Mouse (Mus musculus): Measurements from ENCODE around the gene Manea. TPM values are rescaled to one million over a fixed set of nuclear protein-coding genes. Genes with fewer than 3 reads are reported as not detected.
A peak's percentile ranks its signal among the peaks of the same experiment; 100 is the strongest.
"Not testable (repeated sequence)": the region's sequence is repeated elsewhere in the genome, so short reads cannot be mapped to it uniquely, and the experiment has no call there.

Manea gene
- 10.9 and 11.1 TPM in 2 replicates for polyA plus RNA-seq (2015; fragmentation: Nextera tagmentation; extraction: Ambion mirVana)

DNA sequence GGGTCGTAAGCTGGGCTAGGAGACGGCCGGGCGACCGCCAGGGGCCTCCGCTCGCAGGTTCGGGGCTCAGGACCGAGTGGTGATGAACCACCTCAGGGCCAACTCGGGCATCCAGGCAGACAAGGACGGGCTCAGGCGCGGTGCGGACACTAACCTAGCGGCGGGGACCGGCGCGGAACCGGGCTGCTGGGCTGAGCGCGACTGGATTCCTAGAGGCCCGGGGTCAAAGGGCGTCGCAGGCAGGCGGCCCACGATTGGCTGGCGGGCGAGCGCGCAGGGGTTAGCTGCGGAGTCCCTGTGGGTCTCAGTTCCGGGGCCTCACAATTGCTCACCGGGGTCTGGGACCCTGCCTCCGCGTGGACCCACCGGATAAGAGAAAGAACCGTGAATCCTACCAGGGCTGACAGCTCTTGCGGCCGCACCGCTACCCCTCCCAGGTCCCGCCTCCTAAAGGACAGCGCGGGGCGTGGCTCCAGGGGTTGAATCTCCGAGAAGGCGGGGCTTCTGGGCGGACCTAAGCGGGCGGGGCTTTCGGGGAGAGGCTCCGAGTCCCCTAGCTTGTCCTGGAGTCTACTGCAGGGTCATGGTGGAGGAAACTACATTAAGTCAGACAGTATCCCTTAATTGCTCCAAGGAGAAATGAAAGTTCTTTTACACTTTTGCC is at the start of gene Manea:
Gene Manea (minus strand): TSS at position 449 of the 664 bp plus-strand sequence.
- H3K36me3 ChIP-seq, result no peaks in the 10 kb centered on the region

GRCm38 (mm10) chr4:26354616-26355015 is 7.9 kb upstream of the Manea start:
- Histone ChIP-seq H3K27me3 (replicated peaks) (no peaks in the 10 kb centered on the region), H3K4me3 (no peak overlapping the region), H3K9me3 (no peaks in the 10 kb centered on the region), H3K4me1 (no peaks in the 10 kb centered on the region), H3K4me2 (no peak overlapping the region), H3K27ac (replicated peaks) (no peak overlapping the region), H3K36me3 (no peaks in the 10 kb centered on the region), H3K9ac (no peak overlapping the region)
- ATAC-seq (ENCODE audit: extremely low read depth, insufficient number of reproducible peaks, low FRiP score, low TSS enrichment), result no peak
- WGBS, result 73% methylated on average over 2 of the region's 2 CpGs

More for the DNA sequence above, at the start of gene Manea:
- H3K4me3 ChIP-seq, result peak within 1 kb of the TSS; percentile 88
- H3K27me3 ChIP-seq (replicated peaks), result no peaks in the 10 kb centered on the region
- peak within 1 kb of the TSS; percentile 93 for H3K27ac ChIP-seq (replicated peaks)
- H3K9me3 ChIP-seq, result no peaks in the 10 kb centered on the region
- peak within 1 kb of the TSS; percentile 91 for H3K9ac ChIP-seq
- peaks cover 8% of the 10 kb centered on the region for H3K4me1 ChIP-seq
- H3K4me2 ChIP-seq, result peak within 1 kb of the TSS; percentile 74
- ATAC-seq (ENCODE audit: extremely low read depth, insufficient number of reproducible peaks, low FRiP score, low TSS enrichment), result peak; percentile 98
- under 1% methylated on average over 51 of the region's 52 CpGs for WGBS

GRCm38 (mm10) chr4:26353643-26354231 is 7.0 kb upstream of the Manea start:
- Histone ChIP-seq H3K27me3 (replicated peaks) (no peaks in the 10 kb centered on the region), H3K4me2 (no peak overlapping the region), H3K9me3 (no peaks in the 10 kb centered on the region), H3K9ac (no peak overlapping the region), H3K27ac (replicated peaks) (no peak overlapping the region), H3K4me1 (no peaks in the 10 kb centered on the region), H3K4me3 (no peak overlapping the region), H3K36me3 (no peaks in the 10 kb centered on the region)
- ATAC-seq (ENCODE audit: extremely low read depth, insufficient number of reproducible peaks, low FRiP score, low TSS enrichment), result no peak
- WGBS, result 28% methylated on average over 2 of the region's 2 CpGs

DNA sequence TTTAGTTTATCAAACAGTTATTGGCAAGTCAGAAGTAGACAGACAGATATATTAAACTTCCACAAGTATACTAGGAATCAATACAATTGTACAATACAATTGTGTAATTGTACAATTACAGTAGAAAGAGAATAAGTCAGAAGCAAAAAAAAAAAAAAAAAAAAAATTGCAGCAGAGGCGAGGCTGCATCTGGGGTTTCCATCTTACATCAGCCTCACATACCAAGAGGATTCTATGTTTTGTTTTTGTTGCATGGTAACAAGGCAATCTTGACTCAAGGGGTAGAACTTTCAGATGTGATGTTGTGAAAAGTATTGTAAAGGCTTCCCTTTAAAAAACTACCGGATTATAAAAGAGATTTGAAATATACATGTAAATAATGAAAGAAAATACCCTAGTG is 548 bp upstream of the Manea start:
- H3K4me2 ChIP-seq, result peak overlapping the region; percentile 74; the same call in 1 of the 2 replicates
- ATAC-seq (ENCODE audit: extremely low read depth, insufficient number of reproducible peaks, low FRiP score, low TSS enrichment), result no peak
- peak overlapping the region; percentile 88; the same call in 1 of the 2 replicates for H3K4me3 ChIP-seq
- no peaks in the 10 kb centered on the region for H3K36me3 ChIP-seq
- H3K9ac ChIP-seq, result no peak overlapping the region
- 45% methylated on average over 2 of the region's 2 CpGs for WGBS
- no peaks in the 10 kb centered on the region for H3K27me3 ChIP-seq (replicated peaks)
- no peak overlapping the region for H3K27ac ChIP-seq (replicated peaks)
- no peaks in the 10 kb centered on the region for H3K9me3 ChIP-seq
- peaks cover 8% of the 10 kb centered on the region for H3K4me1 ChIP-seq

- no peaks in the 10 kb centered on the region for H3K36me3 ChIP-seq
- H3K4me2 ChIP-seq, result peak overlapping the region; percentile 74
- H3K4me3 ChIP-seq, result peak overlapping the region; percentile 88
- no peaks in the 10 kb centered on the region for H3K9me3 ChIP-seq
- peak overlapping the region; percentile 93 for H3K27ac ChIP-seq (replicated peaks)
- 1% methylated on average over 16 of the region's 16 CpGs for WGBS
- H3K9ac ChIP-seq, result peak overlapping the region; percentile 91
- peaks cover 8% of the 10 kb centered on the region for H3K4me1 ChIP-seq
- ATAC-seq (ENCODE audit: extremely low read depth, insufficient number of reproducible peaks, low FRiP score, low TSS enrichment), result no peak
- no peaks in the 10 kb centered on the region for H3K27me3 ChIP-seq (replicated peaks)
These were observed 799 bp downstream of the Manea start for GRCm38 (mm10) chr4:26345741-26346442.

DNA sequence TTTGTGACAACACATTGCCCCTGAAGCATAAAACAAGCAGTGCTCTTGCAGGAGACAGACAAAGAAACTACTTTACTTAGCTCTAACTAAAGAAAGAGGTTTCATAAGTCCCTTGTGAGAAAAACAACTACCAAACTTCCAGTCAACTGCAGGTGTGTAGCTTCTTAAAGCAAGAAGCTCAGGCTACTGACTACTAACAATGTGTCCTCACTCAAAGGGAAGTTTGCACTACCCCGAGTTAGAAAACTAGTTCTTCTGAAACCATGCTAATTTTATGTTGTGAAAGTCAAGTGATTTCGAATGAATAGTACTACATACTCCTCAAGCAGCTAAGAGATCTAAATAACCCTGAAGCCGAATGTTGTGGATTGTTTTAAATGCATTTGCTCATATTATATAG is 1.6 kb downstream of the Manea start:
- peak overlapping the region; percentile 88 for H3K4me3 ChIP-seq
- peak overlapping the region; percentile 74 for H3K4me2 ChIP-seq
- no peak overlapping the region for H3K27ac ChIP-seq (replicated peaks)

DNA sequence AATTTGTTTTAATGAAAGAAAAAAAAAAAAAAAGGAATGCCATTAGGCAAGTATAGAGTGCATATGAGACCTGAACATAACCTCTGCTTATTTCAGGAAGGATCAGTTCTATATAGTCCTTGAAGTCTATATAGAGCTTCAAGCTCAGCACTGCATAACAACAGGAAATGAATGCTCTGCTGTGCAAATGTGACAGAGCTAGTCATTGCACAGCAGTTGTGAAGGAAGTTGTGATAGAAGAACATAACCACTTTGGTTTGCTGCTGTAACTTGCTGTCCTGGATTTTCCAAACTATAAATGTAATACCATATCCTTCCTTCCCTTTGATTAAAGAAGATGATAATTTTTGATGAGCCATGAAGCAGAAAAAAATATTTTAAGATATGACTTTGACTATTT is 4.3 kb downstream of the Manea start:
- H3K4me3 ChIP-seq, result no peak overlapping the region
- H3K9ac ChIP-seq, result no peak overlapping the region
- H3K27me3 ChIP-seq (replicated peaks), result no peaks in the 10 kb centered on the region
- H3K9me3 ChIP-seq, result no peaks in the 10 kb centered on the region
- H3K27ac ChIP-seq (replicated peaks), result no peak overlapping the region
- no peak overlapping the region for H3K4me2 ChIP-seq
- H3K4me1 ChIP-seq, result peaks cover 10% of the 10 kb centered on the region
- peaks cover 19% of the 10 kb centered on the region for H3K36me3 ChIP-seq
- no peak for ATAC-seq (ENCODE audit: extremely low read depth, insufficient number of reproducible peaks, low FRiP score, low TSS enrichment)

More for the DNA sequence above, 1.6 kb downstream of the Manea start:
- 71% methylated on average over 3 of the region's 3 CpGs for WGBS
- no peak for ATAC-seq (ENCODE audit: extremely low read depth, insufficient number of reproducible peaks, low FRiP score, low TSS enrichment)
- peaks cover 8% of the 10 kb centered on the region for H3K4me1 ChIP-seq
- 0 out of 2 replicates have a peak overlapping the region, but pooled peaks have one; percentile 10 for H3K9ac ChIP-seq
- H3K9me3 ChIP-seq, result no peaks in the 10 kb centered on the region
- no peaks in the 10 kb centered on the region for H3K27me3 ChIP-seq (replicated peaks)
- H3K36me3 ChIP-seq, result peaks cover 5% of the 10 kb centered on the region

- H3K4me1 ChIP-seq, result 0 out of 2 replicates have a peak, but pooled peaks cover 2% of the 10 kb centered on the region
- no peak overlapping the region for H3K9ac ChIP-seq
- H3K4me3 ChIP-seq, result no peak overlapping the region
- no peak overlapping the region for H3K27ac ChIP-seq (replicated peaks)
- ATAC-seq (ENCODE audit: extremely low read depth, insufficient number of reproducible peaks, low FRiP score, low TSS enrichment), result no peak
- H3K36me3 ChIP-seq, result peaks cover 27% of the 10 kb centered on the region
- 74% methylated on average over 5 of the region's 5 CpGs for WGBS
- no peaks in the 10 kb centered on the region for H3K9me3 ChIP-seq
- H3K4me2 ChIP-seq, result no peak overlapping the region
- H3K27me3 ChIP-seq (replicated peaks), result no peaks in the 10 kb centered on the region
These were observed 8.1 kb downstream of the Manea start for GRCm38 (mm10) chr4:26338604-26339003.

GRCm38 (mm10) chr4:26336563-26336962 is 10.1 kb downstream of the Manea start:
- ATAC-seq (ENCODE audit: extremely low read depth, insufficient number of reproducible peaks, low FRiP score, low TSS enrichment), result no peak
- no peak overlapping the region for H3K4me2 ChIP-seq
- WGBS, result 86% methylated on average over 5 of the region's 5 CpGs

GRCm38 (mm10) chr4:26304731-26305130 is 42.0 kb downstream of the Manea start:
- H3K9ac ChIP-seq; H3K4me3 ChIP-seq; H3K4me2 ChIP-seq; H3K27me3 ChIP-seq (replicated peaks); H3K9me3 ChIP-seq; H3K36me3 ChIP-seq; ATAC-seq (ENCODE audit: extremely low read depth, insufficient number of reproducible peaks, low FRiP score, low TSS enrichment); H3K4me1 ChIP-seq; H3K27ac ChIP-seq (replicated peaks): not testable (repeated sequence)
- 53% methylated on average over 1 of the region's 1 CpGs for WGBS

More at GRCm38 (mm10) chr4:26336563-26336962, 10.1 kb downstream of the Manea start:
- Histone ChIP-seq H3K27ac (replicated peaks) (no peak overlapping the region), H3K4me1 (0 out of 2 replicates have a peak, but pooled peaks cover 2% of the 10 kb centered on the region), H3K36me3 (peaks cover 27% of the 10 kb centered on the region), H3K4me3 (no peak overlapping the region), H3K27me3 (replicated peaks) (no peaks in the 10 kb centered on the region), H3K9ac (no peak overlapping the region), H3K9me3 (no peaks in the 10 kb centered on the region)

DNA sequence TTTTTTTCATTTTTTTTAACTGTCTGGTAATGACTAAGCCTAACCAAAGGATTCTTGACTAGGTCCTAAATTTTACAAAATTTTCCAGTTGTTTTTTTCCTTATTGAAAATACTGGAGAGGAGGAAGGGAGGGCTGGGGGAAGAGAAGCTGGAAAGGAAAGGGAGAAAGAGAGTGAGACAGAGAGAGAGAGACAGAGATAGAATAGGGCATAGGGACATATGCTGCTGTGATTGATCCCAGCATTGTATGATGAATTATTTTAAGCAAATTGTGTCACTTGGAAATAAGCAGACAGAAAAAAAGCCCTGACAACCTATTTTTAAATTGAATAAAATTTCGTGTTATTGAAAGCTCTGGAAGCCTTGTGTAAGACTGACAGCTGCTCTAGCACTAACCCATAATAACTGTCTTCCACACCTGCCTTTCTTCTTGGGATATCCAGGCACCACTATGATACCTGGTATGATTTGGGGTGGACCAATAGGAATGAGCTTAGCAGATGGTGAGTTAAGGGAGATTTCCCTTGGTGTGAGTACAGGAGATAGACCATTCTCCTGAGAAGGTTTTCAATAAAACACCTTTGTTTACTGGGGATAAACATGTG is 69.5 kb downstream of the Manea start:
- Histone ChIP-seq H3K27me3 (replicated peaks) (no peaks in the 10 kb centered on the region), H3K4me2 (no peak overlapping the region), H3K36me3 (no peaks in the 10 kb centered on the region), H3K9me3 (no peaks in the 10 kb centered on the region), H3K4me3 (no peak overlapping the region), H3K27ac (replicated peaks) (no peak overlapping the region), H3K9ac (no peak overlapping the region), H3K4me1 (no peaks in the 10 kb centered on the region)
- ATAC-seq (ENCODE audit: extremely low read depth, insufficient number of reproducible peaks, low FRiP score, low TSS enrichment), result no peak
- WGBS, result 33% methylated on average over 1 of the region's 1 CpGs
